Mouse (Mus musculus) liver, adult 2 months (tissue): ENCODE data around the gene Tent2.

ENCODE experiments used
- CTCF ChIP-seq: fragments of 200-500 bp; IDR thresholded peaks from 2 replicates; pipeline ENCODE4 v1.5.1; 2011; ENCODE audit warnings: low read depth, low read length, control low read depth
- POLR2A ChIP-seq: fragments of 200-500 bp; IDR thresholded peaks from 2 replicates; pipeline ENCODE4 v1.6.1; 2011; ENCODE audit warnings: low read length, control low read depth; ENCODE audit not compliant: insufficient read depth; ENCODE audit errors: extremely low read depth

GRCm38 (mm10) chr13:93158261-93158660 lies 33.9 kb downstream of the Tent2 start:
- TF ChIP-seq POLR2A (no peak), CTCF (no peak)
